Mouse (Mus musculus) R1 (cell line): ENCODE results near the gene Fgfr4.
"Not testable (repeated sequence)": the region's sequence is repeated elsewhere in the genome, so short reads cannot be mapped to it uniquely, and the experiment has no call there.

Experiments used
- DNase-seq: peaks from one replicate; pipeline ENCODE4 v3.0.0-alpha.2; 2018; ENCODE audit warnings: low read depth, low spot score

The Fgfr4 gene

DNA sequence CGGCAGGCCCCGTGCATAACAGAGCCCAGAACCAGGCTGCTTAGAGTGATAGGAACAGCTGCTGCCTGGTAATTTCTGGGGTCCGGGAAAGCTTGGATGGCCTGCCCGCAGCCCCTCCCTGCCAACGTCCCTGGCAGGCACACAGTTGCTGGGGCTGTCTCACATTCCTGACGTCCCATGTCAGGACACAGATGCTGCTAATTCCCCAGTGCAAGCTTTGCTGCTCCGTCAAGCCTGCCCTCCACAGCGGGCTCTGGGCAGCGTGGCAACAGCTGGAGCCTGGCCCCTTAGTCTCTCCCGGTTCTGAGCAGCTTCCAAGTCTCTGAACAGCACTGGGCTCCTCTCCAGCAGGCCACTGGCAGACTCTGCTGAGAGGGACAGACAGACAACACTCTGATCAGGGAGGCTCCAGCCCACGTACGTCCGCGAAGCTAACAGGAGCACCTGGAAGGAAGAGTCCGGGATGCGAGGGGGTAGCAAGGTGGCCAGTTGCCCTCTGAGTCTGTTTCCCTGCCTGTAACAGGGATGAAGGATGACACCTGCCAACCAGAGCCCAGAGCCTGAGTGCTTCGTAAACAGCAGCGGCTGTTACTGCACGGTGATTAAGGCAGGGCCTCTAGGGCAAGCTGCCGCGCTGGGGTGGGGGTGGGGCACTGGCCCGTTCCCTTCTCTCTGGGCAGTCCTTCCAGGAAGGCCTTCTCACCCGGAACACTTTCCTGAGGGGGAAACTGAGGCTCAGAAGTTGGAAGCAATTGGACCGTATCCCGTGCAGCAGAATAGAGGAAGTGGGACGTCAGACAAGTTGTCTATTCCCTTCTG, 19.3 kb downstream of the Fgfr4 start:
- DNase-seq: no peak

DNA sequence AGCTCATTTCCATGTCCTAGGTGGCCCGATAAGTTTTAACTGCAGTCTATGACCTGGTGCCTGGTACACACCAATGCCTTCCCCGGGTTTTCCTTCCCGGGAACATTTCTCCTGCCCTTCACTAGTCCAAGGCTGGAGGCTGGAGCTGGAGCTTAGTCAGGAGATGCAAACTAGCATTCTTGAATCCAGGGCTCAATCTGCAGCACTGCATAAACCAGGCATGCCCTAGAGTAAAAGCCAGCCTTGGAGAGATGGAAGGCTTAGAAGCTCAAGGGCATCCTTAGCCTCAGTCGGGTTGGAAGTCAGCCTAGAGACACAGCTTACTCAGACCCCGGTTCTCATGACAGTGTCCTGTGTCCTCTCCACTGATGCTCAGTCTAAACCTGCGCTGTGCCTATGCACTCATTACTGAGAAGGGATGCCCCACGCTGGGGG, 19.9 kb downstream of the Fgfr4 start:
- DNase-seq: no peak

DNA sequence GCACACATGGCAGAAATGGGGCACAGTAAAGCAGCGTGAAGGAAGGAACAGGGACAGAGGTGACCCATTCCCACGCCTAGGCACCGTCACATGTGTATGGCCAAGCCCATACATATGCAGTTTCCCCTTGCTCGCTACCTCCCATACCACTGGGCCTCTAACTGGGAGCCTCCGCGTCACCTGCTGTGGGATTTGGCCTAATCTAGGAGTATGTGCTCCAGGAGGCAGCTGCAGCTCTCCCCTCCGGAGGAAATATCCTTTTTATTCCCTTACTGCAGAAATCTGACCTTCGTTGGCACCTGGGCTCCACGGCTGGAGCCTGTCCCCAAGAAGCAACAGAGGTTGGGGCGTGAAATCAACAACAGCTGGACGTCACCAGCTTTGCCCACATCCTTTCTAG, 21.9 kb downstream of the Fgfr4 start:
- DNase-seq: no peak

DNA sequence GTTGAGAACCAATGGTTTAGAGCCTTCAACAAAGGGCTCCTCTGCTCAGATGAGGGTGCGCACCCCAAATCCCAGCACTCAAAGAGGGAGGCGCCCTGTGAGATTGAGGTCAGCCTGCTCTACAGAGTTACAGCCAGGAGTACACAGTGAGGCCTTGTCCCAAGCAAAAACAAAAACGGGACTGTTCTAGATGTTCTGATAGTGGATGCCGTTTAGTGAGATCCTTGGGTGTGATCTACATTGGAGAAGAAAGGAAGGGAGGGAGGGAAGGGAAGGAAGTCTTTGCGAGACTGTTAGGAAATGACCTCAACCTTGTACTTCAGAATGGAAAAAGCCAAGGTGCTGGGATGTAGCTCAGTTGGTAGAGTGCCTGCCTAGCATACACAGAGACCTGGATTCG, 23.8 kb downstream of the Fgfr4 start:
- DNase-seq: no peak

DNA sequence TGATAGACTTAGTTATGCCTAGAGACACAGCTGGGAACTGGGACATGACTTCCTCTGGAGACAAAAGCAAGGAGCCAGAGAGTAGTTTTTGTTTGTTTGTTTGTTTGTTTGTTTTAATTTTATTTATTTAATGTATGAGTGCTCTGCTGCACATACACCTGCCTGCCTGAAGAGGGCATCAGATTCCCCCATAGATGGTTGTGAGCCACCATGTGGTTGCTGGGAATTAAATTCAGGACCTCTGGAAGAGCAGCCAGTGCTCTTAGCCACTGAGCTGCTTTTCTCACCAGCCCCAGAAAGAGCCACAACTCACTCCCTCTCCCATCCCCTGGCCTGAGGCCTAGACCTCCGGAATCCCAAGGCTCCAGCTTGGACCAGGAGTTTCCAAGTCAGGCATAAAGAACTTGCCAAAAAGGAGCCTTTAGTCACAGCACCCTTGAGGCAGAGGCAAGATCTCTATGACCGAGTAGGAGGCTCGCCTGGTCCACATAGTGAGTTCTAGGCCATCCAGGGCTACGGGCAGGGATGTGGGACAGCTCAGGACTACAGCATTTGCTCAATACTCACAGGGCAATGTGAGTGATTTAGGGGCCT, 25.6 kb downstream of the Fgfr4 start:
- DNase-seq: peak; percentile 74

DNA sequence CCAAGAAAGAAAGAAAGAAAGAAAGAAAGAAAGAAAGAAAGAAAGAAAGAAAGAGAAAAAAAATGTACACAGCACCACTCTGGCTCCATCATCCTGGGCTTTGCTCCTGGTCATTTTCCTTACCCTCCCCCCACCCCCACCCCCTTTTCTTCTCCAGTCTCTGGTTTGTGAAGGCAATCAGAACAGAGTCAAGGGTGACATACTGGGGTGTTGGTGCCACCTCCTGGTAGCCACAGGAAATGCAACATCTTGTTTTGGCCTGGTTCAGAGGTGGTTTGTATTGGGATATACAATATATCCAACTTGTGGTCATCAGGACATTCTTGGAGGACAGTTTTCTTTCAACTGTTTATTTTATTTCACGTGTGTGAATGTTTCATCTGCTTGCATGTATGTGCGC, 26.1 kb downstream of the Fgfr4 start:
- peak; percentile 90 for DNase-seq

DNA sequence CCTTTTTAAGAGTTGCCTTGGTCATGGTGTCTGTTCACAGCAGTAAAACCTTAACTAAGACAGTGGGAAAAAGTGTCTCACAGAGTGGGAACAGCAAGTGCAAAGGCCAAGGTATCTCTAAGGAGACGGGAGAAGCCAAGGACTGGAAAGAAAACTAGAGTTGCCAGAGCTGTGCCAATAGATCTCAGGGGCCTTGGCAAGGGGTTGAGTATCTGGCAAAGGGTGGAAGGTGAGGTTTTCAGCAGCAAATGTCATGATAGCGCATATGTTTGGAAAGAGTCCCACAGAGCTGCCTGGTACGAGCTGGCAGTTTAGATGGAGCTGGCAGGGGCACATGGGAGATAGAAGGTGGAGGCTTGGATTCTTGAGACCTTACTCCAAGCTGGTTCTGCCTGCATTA, 27.2 kb downstream of the Fgfr4 start:
- no peak for DNase-seq

DNA sequence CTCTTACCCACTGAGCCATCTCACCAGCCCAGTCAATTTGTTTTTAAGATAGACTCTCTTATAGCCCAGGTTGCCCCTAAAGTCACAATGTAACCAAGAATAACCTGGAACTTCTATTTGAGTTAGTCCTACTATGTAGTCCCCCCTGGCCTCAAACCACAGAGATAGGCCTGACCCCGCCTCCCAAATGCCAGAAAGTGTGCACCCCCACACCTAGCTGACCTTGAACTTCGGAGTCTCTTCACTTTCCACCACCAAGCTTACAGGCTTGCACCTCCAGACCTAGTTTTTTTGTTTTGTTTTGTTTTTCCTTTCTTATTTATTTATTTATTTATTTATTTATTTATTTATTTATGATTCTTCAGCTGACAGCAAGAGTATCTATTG, 29.3 kb downstream of the Fgfr4 start:
- DNase-seq: peak; percentile 55

DNA sequence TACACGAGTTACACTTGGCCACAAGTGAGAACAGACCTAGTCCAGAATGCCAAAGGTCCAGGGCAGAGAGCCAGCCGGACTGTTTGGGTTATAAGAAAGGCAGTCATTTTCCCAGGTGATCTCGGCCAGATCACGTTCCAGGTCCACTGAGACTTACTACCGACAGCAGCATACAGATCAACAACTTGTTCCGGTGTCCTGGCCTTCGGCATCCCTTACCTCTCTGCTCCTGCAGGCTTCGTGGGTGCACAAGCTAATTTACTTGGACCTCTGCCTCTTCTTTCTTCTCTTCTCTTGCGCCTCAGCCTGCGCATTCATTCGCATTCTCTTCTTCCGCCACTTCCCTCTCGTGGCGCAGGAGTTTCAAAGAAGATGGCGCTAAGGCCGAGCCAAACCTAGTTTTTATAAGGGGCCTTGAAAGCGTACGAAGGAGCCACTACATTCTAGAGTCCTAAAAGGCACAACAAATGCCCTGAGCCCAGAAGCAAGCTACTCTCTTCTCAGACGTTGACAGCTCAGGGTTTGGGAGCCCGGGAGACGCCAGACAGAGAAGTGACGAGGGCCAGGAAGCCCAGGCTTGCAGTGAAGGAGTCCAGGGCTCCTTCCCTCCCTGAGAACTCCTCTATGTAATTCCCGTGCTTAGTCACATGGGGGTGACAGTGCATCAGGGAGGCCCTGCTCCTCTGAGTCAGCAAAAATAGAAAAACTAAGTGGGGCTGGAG, 29.9 kb downstream of the Fgfr4 start:
- peak; percentile 96 for DNase-seq

DNA sequence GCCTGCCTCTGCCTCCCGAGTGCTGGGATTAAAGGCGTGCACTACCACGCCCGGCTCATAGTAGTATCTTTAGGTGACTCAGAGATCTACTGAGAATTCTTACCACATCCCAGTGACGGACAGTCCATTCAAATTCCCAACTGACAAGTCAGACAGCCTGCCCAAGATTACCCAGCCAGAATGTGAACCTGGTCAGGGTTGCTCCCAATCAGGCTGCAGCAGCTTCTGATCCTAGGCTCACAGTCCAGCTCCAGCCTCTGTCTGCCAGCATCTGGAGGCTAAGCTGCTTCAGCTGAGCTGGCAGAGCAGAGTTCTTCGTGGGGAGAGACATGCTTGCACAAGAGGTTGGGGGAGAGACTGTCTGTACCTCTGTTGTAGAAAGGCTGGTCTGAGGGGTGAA, 30.9 kb downstream of the Fgfr4 start:
- no peak for DNase-seq

DNA sequence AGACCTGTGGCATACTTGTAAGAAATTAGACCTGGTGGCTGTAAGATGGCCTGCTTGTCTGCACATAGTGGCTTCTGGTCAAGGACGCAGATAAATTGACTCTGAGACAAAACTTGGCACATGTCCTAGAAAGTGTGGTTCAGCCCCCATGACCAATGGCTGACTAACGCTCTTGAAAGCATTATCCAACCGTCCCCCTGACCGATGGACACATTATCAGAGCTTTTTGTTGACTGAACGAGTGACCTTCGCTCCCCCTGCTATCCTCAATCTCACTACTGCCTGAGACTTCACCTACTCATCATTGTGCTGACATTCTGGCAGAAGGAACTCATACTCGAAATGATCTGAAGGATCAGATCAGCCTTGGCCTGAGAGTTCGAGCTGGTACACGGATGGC, 34.6 kb downstream of the Fgfr4 start:
- DNase-seq: not testable (repeated sequence)

DNA sequence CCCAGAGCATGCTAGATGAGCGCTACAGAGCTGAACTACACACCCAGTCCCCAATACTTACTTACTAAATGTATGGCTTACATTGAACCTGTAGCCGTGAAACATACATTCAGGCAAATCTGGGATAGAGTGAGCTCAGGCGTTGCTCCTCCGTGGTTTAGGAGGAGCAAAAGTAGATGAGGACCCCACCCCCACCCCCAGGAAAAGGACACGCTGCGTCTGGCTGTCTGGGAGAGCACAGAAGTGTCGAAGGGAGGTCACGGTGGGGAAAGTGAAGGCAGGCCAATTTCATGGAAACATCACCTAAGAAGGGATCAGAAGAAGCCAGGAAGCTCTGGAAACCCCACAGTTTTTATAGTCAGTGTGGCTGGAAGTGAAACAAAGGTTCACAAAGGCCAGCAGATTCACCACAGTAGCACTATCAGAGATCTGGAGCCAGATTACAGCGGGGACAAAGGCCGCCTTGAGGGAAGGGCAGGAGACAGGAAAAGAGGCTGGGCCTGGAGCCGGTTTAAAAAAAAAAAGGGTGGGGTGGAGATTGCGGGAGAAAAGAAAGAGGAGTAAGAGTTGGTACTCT, 37.2 kb downstream of the Fgfr4 start:
- no peak for DNase-seq

DNA sequence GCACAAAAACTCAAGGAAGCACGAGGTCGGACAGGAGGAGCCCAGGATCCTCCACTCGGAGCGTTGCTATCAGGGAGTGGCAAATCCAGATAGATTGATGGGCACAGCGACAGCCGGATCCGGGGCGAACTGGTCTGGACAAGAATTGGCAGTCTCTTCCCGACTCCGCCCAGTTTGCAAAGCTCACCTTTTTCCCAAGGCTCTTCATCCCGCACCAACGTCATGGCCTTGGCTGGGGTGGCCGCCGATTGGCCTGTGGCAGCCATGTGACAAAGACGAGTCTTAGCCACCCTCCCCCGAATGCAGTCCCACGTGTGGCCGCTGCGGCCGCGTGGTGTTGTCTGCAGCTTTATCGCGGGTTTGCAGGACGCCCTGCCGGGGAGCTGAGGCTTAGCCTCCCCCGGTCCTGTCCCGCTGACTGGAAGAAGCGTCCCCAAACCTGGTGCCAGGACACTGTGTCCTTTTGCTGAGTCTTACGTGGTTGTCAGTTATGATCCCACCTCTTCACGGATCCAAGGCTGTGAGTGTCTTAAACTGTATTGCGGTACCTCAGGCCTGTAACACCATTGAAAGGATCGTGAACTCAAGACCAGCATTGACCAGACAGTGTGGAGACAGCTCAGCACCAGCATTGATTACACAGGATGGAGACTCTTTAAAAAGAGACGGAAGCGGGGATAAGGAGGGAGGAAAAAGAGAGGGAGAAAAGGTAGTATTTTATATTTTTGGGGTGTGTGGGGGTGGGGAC, 37.9 kb downstream of the Fgfr4 start:
- peak; percentile 100 for DNase-seq

DNA sequence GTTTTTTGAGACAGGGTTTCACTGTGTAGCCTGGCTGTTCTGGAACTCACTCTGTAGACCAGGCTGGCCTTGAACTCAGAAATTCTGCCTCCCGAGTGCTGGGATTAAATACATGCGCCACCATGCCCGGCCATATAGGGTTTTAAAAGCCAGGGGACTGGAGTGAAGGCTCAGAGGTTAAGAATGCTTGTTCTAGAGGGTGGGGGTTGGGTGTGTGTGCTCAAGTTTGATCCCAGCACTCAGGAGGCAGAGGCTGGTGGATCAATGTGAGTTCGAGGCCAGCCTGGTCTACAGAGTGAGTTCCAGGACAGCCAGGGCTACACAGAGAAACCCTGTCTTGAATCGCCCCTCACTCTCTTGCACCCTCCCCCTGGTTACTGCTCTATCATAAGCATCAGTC, 39.1 kb downstream of the Fgfr4 start:
- peak; percentile 64 for DNase-seq

DNA sequence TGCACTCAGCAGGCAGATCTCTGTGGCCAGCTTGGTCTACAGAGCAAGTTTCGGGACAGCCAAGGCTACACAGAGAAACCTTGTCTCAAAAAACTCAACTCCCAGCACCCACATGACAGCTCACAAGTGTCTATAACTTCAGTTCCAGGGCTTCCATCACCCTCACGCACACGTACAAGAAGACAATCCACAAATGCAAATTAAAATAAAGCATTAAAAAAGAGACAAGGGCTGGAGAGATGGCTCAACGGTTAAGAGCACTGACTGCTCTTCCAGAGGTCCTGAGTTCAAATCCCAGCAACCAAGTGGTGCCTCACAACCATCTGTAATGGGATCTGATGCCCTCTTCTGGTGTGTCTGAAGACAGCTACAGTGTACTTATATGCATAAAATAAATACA, 50.3 kb downstream of the Fgfr4 start:
- DNase-seq: not testable (repeated sequence)

DNA sequence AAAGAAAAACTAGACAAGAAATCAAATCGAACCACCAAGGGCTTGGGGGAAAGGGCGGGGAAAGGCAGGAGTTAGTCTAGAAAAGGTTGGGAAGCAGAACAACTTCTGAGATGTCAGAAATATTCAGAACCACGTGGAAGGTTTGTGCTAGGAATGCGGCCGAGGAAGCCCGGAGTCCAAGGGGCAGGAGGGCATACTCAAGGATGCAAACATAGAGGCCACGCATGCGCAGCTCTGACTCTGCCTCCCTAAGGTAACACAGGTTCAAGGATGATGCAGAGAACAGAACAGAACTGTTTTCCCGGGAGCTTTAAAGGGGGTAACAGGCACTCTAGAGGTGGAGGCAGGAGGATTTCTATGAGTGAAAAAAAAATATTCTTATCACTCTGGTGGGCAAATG, 51.3 kb downstream of the Fgfr4 start:
- DNase-seq: peak; percentile 85

DNA sequence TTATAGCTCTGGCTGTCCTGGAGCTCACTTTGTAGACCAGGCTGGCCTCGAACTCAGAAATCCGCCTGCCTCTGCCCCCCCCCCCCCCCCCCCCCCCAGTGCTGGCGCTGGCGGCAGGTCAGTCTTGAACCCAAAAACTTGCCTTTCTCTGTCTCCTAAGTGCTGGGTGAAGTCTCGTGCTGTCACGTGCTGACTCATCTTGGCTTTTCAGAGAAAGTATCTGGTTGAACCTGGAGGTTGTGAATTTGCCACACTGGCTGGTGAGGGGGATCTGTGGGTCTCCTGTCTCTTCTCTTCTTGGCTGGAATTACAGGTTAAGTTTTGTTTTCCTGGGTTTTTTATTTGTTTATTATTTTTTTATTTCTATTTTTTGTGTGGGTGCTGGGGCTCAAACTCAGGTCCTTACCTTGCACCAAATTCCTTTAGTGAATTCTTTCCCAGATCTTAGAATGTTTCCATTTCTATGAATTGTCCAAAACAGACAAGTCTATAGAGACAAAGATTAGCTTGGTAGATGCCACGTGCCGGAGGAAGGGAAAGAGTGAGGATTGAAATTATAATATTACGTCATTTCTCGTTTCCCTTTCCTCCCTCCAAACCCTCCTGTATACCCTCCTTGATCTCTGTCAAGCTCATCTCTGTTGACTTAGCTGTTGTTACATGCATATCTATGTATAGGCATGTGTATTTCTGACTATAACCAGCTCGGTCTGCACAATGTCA, 52.4 kb downstream of the Fgfr4 start:
- DNase-seq: peak; percentile 50

DNA sequence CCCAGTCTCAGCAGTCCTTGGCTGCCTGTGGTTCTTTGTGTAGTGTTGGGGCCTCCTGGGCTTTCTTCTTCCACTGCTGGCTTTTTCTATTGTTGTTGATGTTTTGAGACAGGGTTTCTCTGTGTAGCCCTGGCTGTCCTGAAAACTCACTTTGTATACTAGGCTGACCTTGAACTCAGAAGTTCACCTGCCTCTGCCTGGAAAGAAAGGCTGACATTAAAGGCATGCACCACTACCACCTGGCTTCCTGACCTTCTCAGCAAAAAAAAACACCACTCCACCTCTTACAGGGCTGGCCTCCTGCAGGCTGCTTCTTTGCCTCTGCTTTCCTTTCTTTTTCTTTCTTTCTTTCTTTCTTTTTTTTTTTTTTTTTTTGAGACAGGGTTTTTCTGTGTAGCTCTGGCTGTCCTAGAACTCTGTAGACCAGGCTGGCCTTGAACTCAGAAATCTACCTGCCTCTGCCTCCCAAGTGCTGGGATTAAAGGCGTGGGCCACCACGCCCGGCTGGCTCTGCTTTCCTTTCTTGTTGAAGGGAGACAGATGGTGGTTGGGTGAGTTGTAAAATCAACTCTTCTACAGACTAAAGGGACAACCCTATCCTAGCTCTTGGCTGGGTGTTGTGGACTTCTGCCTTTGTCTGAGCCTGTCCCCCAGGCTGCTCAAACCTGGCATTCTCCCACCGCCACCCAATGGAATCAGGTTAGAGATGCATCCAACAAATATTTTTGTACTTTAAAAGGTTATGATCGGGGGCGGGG, 53.2 kb downstream of the Fgfr4 start:
- DNase-seq: peak; percentile 95

DNA sequence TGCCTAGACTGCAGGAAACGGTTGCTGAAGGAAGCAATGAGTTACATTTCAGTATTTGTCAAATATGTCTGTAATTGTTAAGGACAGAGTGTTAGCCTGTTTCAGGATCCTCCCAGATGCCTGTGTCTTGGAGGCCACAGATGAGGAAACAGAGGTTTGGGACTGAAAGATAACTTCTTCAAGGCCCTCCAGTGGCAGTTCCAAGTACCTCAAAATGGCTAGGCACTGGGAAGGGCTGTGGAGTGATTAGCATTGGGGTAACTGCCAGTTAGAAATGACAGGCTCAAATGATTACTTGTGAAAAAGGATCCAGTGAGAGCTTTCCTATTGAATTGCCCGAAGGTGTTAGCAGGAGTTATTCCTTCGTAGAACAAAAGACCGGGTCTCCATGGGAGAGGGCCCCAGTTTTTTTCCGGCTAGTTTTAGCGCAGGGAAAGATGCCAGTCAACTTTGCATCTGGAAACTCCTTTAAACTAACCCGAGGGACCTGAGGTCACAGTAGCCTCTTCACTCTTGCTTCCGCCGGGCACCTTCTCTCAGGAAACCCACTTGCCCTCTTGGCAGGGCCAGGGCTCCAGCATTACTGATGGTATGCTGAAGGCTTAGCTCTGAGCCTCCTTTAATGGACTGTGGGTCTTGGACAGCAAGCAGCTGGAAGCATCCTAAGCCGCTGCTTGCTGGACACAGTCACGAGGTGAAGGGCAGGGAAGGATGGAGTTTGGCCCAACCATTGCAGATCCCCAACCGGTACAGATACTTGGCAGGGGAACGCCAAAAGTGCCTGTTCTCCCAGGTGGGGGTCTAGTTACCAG, 56.6 kb downstream of the Fgfr4 start:
- peak; percentile 73 for DNase-seq
